Mouse (Mus musculus) thymus, adult 2 months (tissue): ENCODE results near the gene Scgb3a1.

Experiments used
- CTCF ChIP-seq: fragments of 200-500 bp; IDR thresholded peaks from 2 replicates; pipeline ENCODE4 v1.5.1; 2012; ENCODE audit warnings: mild to moderate bottlenecking, control low read depth, low read length, moderate library complexity, borderline replicate concordance; ENCODE audit not compliant: control insufficient read depth, poor library complexity, insufficient read depth; ENCODE audit errors: extremely low read depth
- POLR2A ChIP-seq: fragments of 200-500 bp; IDR thresholded peaks from 2 replicates; pipeline ENCODE4 v1.6.1; 2012; ENCODE audit warnings: mild to moderate bottlenecking, low read length, control low read depth, moderate library complexity; ENCODE audit not compliant: control insufficient read depth, poor library complexity, insufficient read depth; ENCODE audit errors: extremely low read depth

DNA sequence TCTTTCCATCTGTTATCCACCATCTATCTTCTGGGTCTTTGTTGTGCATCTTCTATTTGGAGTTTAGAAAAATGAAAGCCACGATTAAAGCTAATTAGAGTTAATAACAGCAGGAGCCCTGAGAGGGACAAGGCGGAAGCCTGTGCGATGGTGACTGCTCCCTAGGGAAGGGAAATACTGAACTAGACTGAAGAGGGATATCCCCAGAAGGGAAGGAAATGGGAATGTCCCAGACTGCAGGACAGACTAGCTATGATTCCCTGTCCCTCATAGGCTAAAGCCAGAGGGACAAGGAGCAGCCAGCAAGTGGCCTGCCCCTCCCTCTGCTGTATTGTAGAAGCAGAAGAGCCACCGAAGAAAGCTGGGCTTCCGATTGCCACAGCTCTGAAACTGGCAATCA lies 41.5 kb upstream of the Scgb3a1 start:
- TF ChIP-seq CTCF (no peak), POLR2A (no peak)
